Mouse (Mus musculus) kidney, postnatal 36 days (tissue): ENCODE data around the gene Xylt2.
A peak's percentile ranks its signal among the peaks of the same experiment; 100 is the strongest.
"Not testable (repeated sequence)": the region's sequence is repeated elsewhere in the genome, so short reads cannot be mapped to it uniquely, and the experiment has no call there.

Source experiments
- DNase-seq, 2 experiments: peaks; one replicate each; pipeline ENCODE4 v3.0.0; 2021 to 2022; ENCODE audit warnings: mixed read lengths in 2 of 2

Xylt2 gene

GRCm38 (mm10) chr11:94676754-94677606 is at the start of gene Xylt2:
Xylt2 (minus strand) TSS chr11:94677515.
- DNase-seq = peak; percentile 91 to 96

GRCm38 (mm10) chr11:94719216-94719615 is 41.9 kb upstream of the Xylt2 start:
- no peak for DNase-seq

- DNase-seq = no peak
Observed at GRCm38 (mm10) chr11:94718113-94718909, 41.0 kb upstream of the Xylt2 start.

GRCm38 (mm10) chr11:94717239-94717638 is 39.9 kb upstream of the Xylt2 start:
- DNase-seq = no peak

- DNase-seq = peak; percentile 60 to 67
Observed at GRCm38 (mm10) chr11:94716754-94717153, 39.4 kb upstream of the Xylt2 start.

- no peak for DNase-seq
Observed at GRCm38 (mm10) chr11:94715622-94716021, 38.3 kb upstream of the Xylt2 start.

- DNase-seq = no peak
Observed at GRCm38 (mm10) chr11:94713246-94713860, 36.0 kb upstream of the Xylt2 start.

- DNase-seq = no peak
Observed at GRCm38 (mm10) chr11:94704472-94704871, 27.2 kb upstream of the Xylt2 start, which contains the start of gene Gm11541. Gm11541 (minus strand) TSS chr11:94704499.

- DNase-seq = no peak
Observed at GRCm38 (mm10) chr11:94704020-94704419, 26.7 kb upstream of the Xylt2 start.

GRCm38 (mm10) chr11:94702216-94702610 is 24.9 kb upstream of the Xylt2 start:
- no peak for DNase-seq

GRCm38 (mm10) chr11:94701401-94702215 is 24.3 kb upstream of the Xylt2 start:
- DNase-seq = peak in 1 of 2 experiments; percentile 9

GRCm38 (mm10) chr11:94699399-94699798 is 22.1 kb upstream of the Xylt2 start:
- no peak for DNase-seq

GRCm38 (mm10) chr11:94697703-94698464 is 20.6 kb upstream of the Xylt2 start:
- DNase-seq = no peak

- DNase-seq = no peak
Observed at GRCm38 (mm10) chr11:94697140-94697539, 19.8 kb upstream of the Xylt2 start.

GRCm38 (mm10) chr11:94695508-94695907 is 18.2 kb upstream of the Xylt2 start:
- no peak for DNase-seq

- DNase-seq = not testable (repeated sequence)
Observed at GRCm38 (mm10) chr11:94692502-94692901, 15.2 kb upstream of the Xylt2 start.

- DNase-seq = no peak
Observed at GRCm38 (mm10) chr11:94687178-94687577, 9.9 kb upstream of the Xylt2 start.

- DNase-seq = no peak
Observed at GRCm38 (mm10) chr11:94682427-94682826, 5.1 kb upstream of the Xylt2 start.

- DNase-seq = peak in 1 of 2 experiments; percentile 21
Observed at GRCm38 (mm10) chr11:94681640-94682039, 4.3 kb upstream of the Xylt2 start.

GRCm38 (mm10) chr11:94680639-94681038 is 3.3 kb upstream of the Xylt2 start:
- no peak for DNase-seq

GRCm38 (mm10) chr11:94677607-94678145 is 361 bp upstream of the Xylt2 start:
- DNase-seq = no peak
